ENCODE assay signal across 9 mouse cellular contexts in the genomic region with DNA sequence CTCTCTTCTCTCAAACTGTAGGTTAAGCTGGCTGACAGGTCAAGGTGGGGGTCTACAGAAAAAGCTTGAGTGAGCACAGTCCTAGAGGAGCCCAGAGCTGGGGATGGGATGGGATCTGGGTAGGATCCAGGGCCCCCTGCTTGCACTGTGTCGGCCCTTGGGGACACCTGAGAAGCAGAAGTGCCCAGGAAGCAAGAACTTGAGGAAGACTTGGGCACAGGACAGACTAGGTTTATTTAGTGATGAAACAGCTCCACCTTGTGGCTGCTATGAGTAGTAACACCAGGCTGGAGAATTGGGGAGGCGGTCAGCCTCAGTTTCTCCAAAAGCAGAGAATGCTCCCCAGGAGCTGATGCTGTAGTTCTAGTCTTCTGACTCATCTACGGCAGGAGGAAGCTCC. TPM values are rescaled to one million over a fixed set of nuclear protein-coding genes. Genes with fewer than 3 reads are reported as not detected.
DNase-seq lines count a peak whose midpoint lies in the region; ATAC-seq and TF ChIP-seq lines count a peak whose summit lies in the region.
"Had no signal": no experiment of that assay in that cellular context is flagged by ENCODE, and none has a peak within 500 bp of the region (broad histone marks: within the 10 kb centered on the region; RNA-seq: fewer than 3 reads in every experiment).

No protein-coding gene starts in this region.

- intact Hi-C loops in left cerebral cortex, postnatal 36 days (cut with DNase I): loop anchor here (2.0 to 5.0 kb wide), 2 partner anchors 57 to 171 kb away; no protein-coding TSS in a partner anchor
- intact Hi-C loops in left cerebral cortex, postnatal 4 days (cut with DNase I): loop anchor here (5.0 to 10.0 kb wide), 2 partner anchors 56 to 179 kb away; no protein-coding TSS in a partner anchor

- no peak overlapping the region for H3K4me3 ChIP-seq in layer of hippocampus, adult 2 months
- H3K4me3 ChIP-seq in embryonic facial prominence, embryonic 14.5 days (ENCODE audit: low read depth, low read length): no peak overlapping the region
- H3K4me3 ChIP-seq in midbrain, embryonic 12.5 days: no peak overlapping the region
- H3K4me3 ChIP-seq: heart, embryonic 13.5 days had no signal

- no peak overlapping the region for H3K27ac ChIP-seq in layer of hippocampus, adult 2 months
- H3K27ac ChIP-seq in embryonic facial prominence, embryonic 14.5 days (replicated peaks; ENCODE audit: low read depth, low read length): no peak overlapping the region
- H3K27ac ChIP-seq in midbrain, embryonic 12.5 days (replicated peaks): no peak overlapping the region
- H3K27ac ChIP-seq: heart, embryonic 13.5 days had no signal

- H3K27me3 ChIP-seq in embryonic facial prominence, embryonic 14.5 days (replicated peaks; ENCODE audit: control insufficient read depth, insufficient read depth, low read length): peaks cover 5% of the 10 kb centered on the region; the same call in 1 of the 2 replicates
- peaks cover 36% of the 10 kb centered on the region for H3K27me3 ChIP-seq in midbrain, embryonic 12.5 days

- no peaks in the 10 kb centered on the region for H3K9me3 ChIP-seq in embryonic facial prominence, embryonic 14.5 days (ENCODE audit: control insufficient read depth, low read length)
- no peaks in the 10 kb centered on the region for H3K9me3 ChIP-seq in midbrain, embryonic 12.5 days
- H3K9me3 ChIP-seq: heart, embryonic 13.5 days had no signal

- no peak overlapping the region for H3K4me2 ChIP-seq in embryonic facial prominence, embryonic 14.5 days (ENCODE audit: low read depth, low read length)
- H3K4me2 ChIP-seq in midbrain, embryonic 12.5 days (replicated peaks): no peak overlapping the region
- H3K4me2 ChIP-seq: heart, embryonic 13.5 days had no signal

- DNase-seq in layer of hippocampus, adult 2 months (ENCODE audit: low spot score in 2 of 2): no peak
- no peak for DNase-seq in layer of hippocampus, adult 9-10 months (ENCODE audit: low spot score)
- peak; percentile 52 for DNase-seq in ES-CJ7 (ENCODE audit: low read depth, low spot score)
- DNase-seq in embryonic facial prominence, embryonic 14.5 days (ENCODE audit: low spot score): peak; percentile 61
- DNase-seq in left cerebral cortex, postnatal 36 days (ENCODE audit: low spot score in 2 of 2): no peak
- no peak for DNase-seq in left cerebral cortex, adult 11 months (ENCODE audit: low spot score)
- no peak for DNase-seq in left cerebral cortex, postnatal 4 days

- TF ChIP-seq CTCF in layer of hippocampus, adult 2 months (conservative IDR thresholded peaks at IDR 0.05): peak; percentile 91

- no peak overlapping the region for H3K9ac ChIP-seq in embryonic facial prominence, embryonic 14.5 days (ENCODE audit: low read depth, low read length)
- H3K9ac ChIP-seq in midbrain, embryonic 12.5 days (replicated peaks): no peak overlapping the region
- H3K9ac ChIP-seq: heart, embryonic 13.5 days had no signal

- H3K4me1 ChIP-seq in embryonic facial prominence, embryonic 14.5 days (ENCODE audit: control insufficient read depth, insufficient read depth, low read length): no peaks in the 10 kb centered on the region
- no peaks in the 10 kb centered on the region for H3K4me1 ChIP-seq in midbrain, embryonic 12.5 days
- H3K4me1 ChIP-seq: heart, embryonic 13.5 days had no signal

- 12% methylated on average over 3 of the region's 3 CpGs for WGBS in embryonic facial prominence, embryonic 14.5 days
- WGBS in midbrain, embryonic 12.5 days: 20% methylated on average over 3 of the region's 3 CpGs

- H3K36me3 ChIP-seq in embryonic facial prominence, embryonic 14.5 days (ENCODE audit: control insufficient read depth, insufficient read depth, low read length): no peaks in the 10 kb centered on the region
- H3K36me3 ChIP-seq in midbrain, embryonic 12.5 days: no peaks in the 10 kb centered on the region
- H3K36me3 ChIP-seq: heart, embryonic 13.5 days had no signal

- ATAC-seq in embryonic facial prominence, embryonic 14.5 days (ENCODE audit: low read depth): no peak
- peak; percentile 38; the same call in 1 of the 2 replicates for ATAC-seq in midbrain, embryonic 12.5 days (ENCODE audit: low FRiP score, low read depth)

RNA-seq across cellular contexts. Expression of gene Mrgprg, which starts 3.0 kb away (rescaled TPM):
- not detected for total RNA-seq in layer of hippocampus, adult 2 months (2021)
- polyA plus RNA-seq in embryonic facial prominence, embryonic 14.5 days (2014; fragmentation: Nextera tagmentation; extraction: Ambion mirVana): not detected in 2 replicates
- polyA plus RNA-seq in midbrain, embryonic 12.5 days (2016; fragmentation: Nextera tagmentation; extraction: Ambion mirVana): not detected in 2 replicates
- not detected for total RNA-seq in left cerebral cortex, postnatal 36 days (2021)
- total RNA-seq in left cerebral cortex, postnatal 4 days (2021): not detected
- polyA plus RNA-seq: heart, embryonic 13.5 days had no signal

RNA-seq across cellular contexts. Expression of gene Osbpl5, which starts 7.0 kb away (rescaled TPM):
- 10 to 100 TPM; 18.0 to 24.4 TPM for total RNA-seq in layer of hippocampus, adult 2 months (2021)
- polyA plus RNA-seq in embryonic facial prominence, embryonic 14.5 days (2014; fragmentation: Nextera tagmentation; extraction: Ambion mirVana): 47.5 and 47.7 TPM in 2 replicates
- polyA plus RNA-seq in midbrain, embryonic 12.5 days (2016; fragmentation: Nextera tagmentation; extraction: Ambion mirVana): 21.6 and 22.1 TPM in 2 replicates
- 10 to 100 TPM; 31.3 to 43.6 TPM for total RNA-seq in left cerebral cortex, postnatal 36 days (2021)
- total RNA-seq in left cerebral cortex, postnatal 4 days (2021): 10 to 100 TPM; 67.5 to 84.1 TPM

RNA-seq across cellular contexts. Expression of gene Mrgpre, which starts 20.5 kb away (rescaled TPM):
- total RNA-seq in layer of hippocampus, adult 2 months (2021): 1 to 10 TPM; 5.9 to 6.5 TPM
- polyA plus RNA-seq in embryonic facial prominence, embryonic 14.5 days (2014; fragmentation: Nextera tagmentation; extraction: Ambion mirVana): 2.1 and 2.4 TPM in 2 replicates
- polyA plus RNA-seq in midbrain, embryonic 12.5 days (2016; fragmentation: Nextera tagmentation; extraction: Ambion mirVana): 2.2 and 3.0 TPM in 2 replicates
- 1 to 10 TPM; 6.7 to 7.1 TPM for total RNA-seq in left cerebral cortex, postnatal 36 days (2021)
- 10 to 100 TPM; 15.3 to 16.5 TPM for total RNA-seq in left cerebral cortex, postnatal 4 days (2021)

RNA-seq across cellular contexts. Expression of gene Nadsyn1, which starts 58.9 kb away (rescaled TPM):
- total RNA-seq in layer of hippocampus, adult 2 months (2021): 1 to 10 TPM; 4.4 to 7.8 TPM
- polyA plus RNA-seq in embryonic facial prominence, embryonic 14.5 days (2014; fragmentation: Nextera tagmentation; extraction: Ambion mirVana): 4.6 and 6.8 TPM in 2 replicates
- polyA plus RNA-seq in midbrain, embryonic 12.5 days (2016; fragmentation: Nextera tagmentation; extraction: Ambion mirVana): 8.0 and 10.2 TPM in 2 replicates
- total RNA-seq in left cerebral cortex, postnatal 36 days (2021): 1 to 10 TPM; 5.1 to 7.1 TPM
- 1 to 10 TPM; 4.5 to 6.1 TPM for total RNA-seq in left cerebral cortex, postnatal 4 days (2021)

RNA-seq across cellular contexts. Expression of gene Dhcr7, which starts 59.2 kb away (rescaled TPM):
- total RNA-seq in layer of hippocampus, adult 2 months (2021): 10 to 100 TPM; 34.0 to 35.1 TPM
- 43.5 and 45.1 TPM in 2 replicates for polyA plus RNA-seq in embryonic facial prominence, embryonic 14.5 days (2014; fragmentation: Nextera tagmentation; extraction: Ambion mirVana)
- 61.5 and 71.2 TPM in 2 replicates for polyA plus RNA-seq in midbrain, embryonic 12.5 days (2016; fragmentation: Nextera tagmentation; extraction: Ambion mirVana)
- total RNA-seq in left cerebral cortex, postnatal 36 days (2021): 10 to 100 TPM; 38.3 to 42.2 TPM
- 10 to 100 TPM; 84.2 to 85.6 TPM for total RNA-seq in left cerebral cortex, postnatal 4 days (2021)

Comparison
In these comparisons a context has a peak if more than half of its experiments do, and no peak if none do; other contexts are left out.
1. DNase-seq: peak in ES-CJ7 (single experiment) and embryonic facial prominence, embryonic 14.5 days (single experiment); none in layer of hippocampus, adult 2 months (0 of 2), layer of hippocampus, adult 9-10 months (single experiment), left cerebral cortex, postnatal 36 days (0 of 2), left cerebral cortex, adult 11 months (single experiment) and left cerebral cortex, postnatal 4 days (single experiment).